Mouse (Mus musculus) MEL (cell line): ENCODE results near the gene Psma4. TPM values are rescaled to one million over a fixed set of nuclear protein-coding genes. Genes with fewer than 3 reads are reported as not detected.

Experiments used
- DNase-seq: peaks from one replicate; pipeline ENCODE4 v3.0.0; 2011; ENCODE audit warnings: low read depth, low spot score
- H3K27ac ChIP-seq: 2 replicates; pipeline ENCODE4 v1.5.1; 2012; ENCODE audit warnings: low read depth, mild to moderate bottlenecking, control low read depth, low read length, moderate library complexity; ENCODE audit not compliant: control insufficient read depth
- H3K27me3 ChIP-seq, 2 experiments: fragments of 150-350 bp in 1 of 2; sonication (generic) in 1 of 2; 2 replicates each; pipeline ENCODE4 v1.6.1; 2012; ENCODE audit warnings: low read length in 2 of 2, mild to moderate bottlenecking in 2 of 2, improper control_type of control experiment in 1 of 2, moderate library complexity in 1 of 2; ENCODE audit not compliant: insufficient read depth in 2 of 2, control insufficient read depth in 1 of 2
- H3K36me3 ChIP-seq, 2 experiments: 2 replicates each; pipeline ENCODE4 v1.6.1; 2012 to 2014; ENCODE audit warnings: low read length in 2 of 2, improper control_type of control experiment in 1 of 2, inconsistent platforms in 1 of 2, mild to moderate bottlenecking in 1 of 2; ENCODE audit not compliant: insufficient read depth in 2 of 2, control insufficient read depth in 1 of 2
- H3K4me1 ChIP-seq, 2 experiments: fragments of 150-350 bp in 1 of 2; sonication (generic) in 1 of 2; 2 replicates each; pipeline ENCODE4 v1.6.1; 2012; ENCODE audit warnings: low read length in 2 of 2, improper control_type of control experiment in 1 of 2, mild to moderate bottlenecking in 1 of 2; ENCODE audit not compliant: insufficient read depth in 2 of 2, control insufficient read depth in 1 of 2
- H3K4me3 ChIP-seq, 2 experiments: fragments of 150-350 bp in 1 of 2; sonication (generic) in 1 of 2; 2 replicates each; pipeline ENCODE4 v1.5.1; 2012; ENCODE audit warnings: low read depth in 2 of 2, low read length in 2 of 2, mild to moderate bottlenecking in 2 of 2, moderate library complexity in 2 of 2, control low read depth in 1 of 2, improper control_type of control experiment in 1 of 2; ENCODE audit not compliant: control insufficient read depth in 1 of 2, insufficient read depth in 1 of 2
- H3K79me2 ChIP-seq: 2 replicates; pipeline ENCODE4 v1.6.1; 2012; ENCODE audit warnings: mild to moderate bottlenecking, low read length, moderate library complexity; ENCODE audit not compliant: control insufficient read depth, poor library complexity, insufficient read depth
- H3K9ac ChIP-seq: 2 replicates; pipeline ENCODE4 v1.6.1; 2012; ENCODE audit warnings: low read depth, mild to moderate bottlenecking, control low read depth, low read length, moderate library complexity; ENCODE audit not compliant: control insufficient read depth, poor library complexity, severe bottlenecking
- H3K9me3 ChIP-seq: fragments of 150-350 bp; sonication (generic); replicated peaks from 2 replicates; pipeline ENCODE4 v1.6.1; 2012; ENCODE audit warnings: mild to moderate bottlenecking, low read length, improper control_type of control experiment, moderate library complexity; ENCODE audit not compliant: insufficient read depth
- CHD1 ChIP-seq: IDR thresholded peaks from 2 replicates; pipeline ENCODE4 v1.6.1; 2012; ENCODE audit warnings: low read depth, mild to moderate bottlenecking, inconsistent platforms, low read length, improper control_type of control experiment
- ELF1 ChIP-seq: IDR thresholded peaks from 2 replicates; pipeline ENCODE4 v1.6.1; 2014; ENCODE audit warnings: low read depth, mild to moderate bottlenecking, inconsistent platforms, low read length, improper control_type of control experiment, moderate library complexity
- ETS1 ChIP-seq: IDR thresholded peaks from 2 replicates; pipeline ENCODE4 v1.6.1; 2012; ENCODE audit warnings: low read depth, mild to moderate bottlenecking, inconsistent platforms, low read length, improper control_type of control experiment, moderate library complexity
- GABPA ChIP-seq: IDR thresholded peaks from 2 replicates; pipeline ENCODE4 v1.6.1; 2012; ENCODE audit warnings: low read depth, mild to moderate bottlenecking, inconsistent platforms, low read length, improper control_type of control experiment, moderate library complexity
- HCFC1 ChIP-seq: IDR thresholded peaks from 2 replicates; pipeline ENCODE4 v1.6.1; 2012; ENCODE audit warnings: low read depth, mild to moderate bottlenecking, inconsistent platforms, low read length, improper control_type of control experiment, moderate library complexity
- MAFK ChIP-seq: IDR thresholded peaks from 2 replicates; pipeline ENCODE4 v1.6.1; 2011; ENCODE audit warnings: low read depth, mild to moderate bottlenecking, low read length, improper control_type of control experiment, borderline replicate concordance
- MAX ChIP-seq: IDR thresholded peaks from 2 replicates; pipeline ENCODE4 v1.6.1; 2011; ENCODE audit warnings: low read length, improper control_type of control experiment
- MAZ ChIP-seq: IDR thresholded peaks from 2 replicates; pipeline ENCODE4 v1.6.1; 2012; ENCODE audit warnings: low read depth, mild to moderate bottlenecking, inconsistent platforms, low read length, improper control_type of control experiment
- MXI1 ChIP-seq: IDR thresholded peaks from 2 replicates; pipeline ENCODE4 v1.6.1; 2011; ENCODE audit warnings: mild to moderate bottlenecking, low read depth, low read length, improper control_type of control experiment
- MYB ChIP-seq: IDR thresholded peaks from 2 replicates; pipeline ENCODE4 v1.6.1; 2011; ENCODE audit warnings: mild to moderate bottlenecking, low read depth, low read length, improper control_type of control experiment
- MYC ChIP-seq: IDR thresholded peaks from 2 replicates; pipeline ENCODE4 v1.6.1; 2011; ENCODE audit warnings: low read depth, mild to moderate bottlenecking, low read length, improper control_type of control experiment, moderate library complexity
- NELFE ChIP-seq: IDR thresholded peaks from 2 replicates; pipeline ENCODE4 v1.6.1; 2011; ENCODE audit warnings: low read depth, low read length, improper control_type of control experiment
- NRF1 ChIP-seq: IDR thresholded peaks from 2 replicates; pipeline ENCODE4 v1.6.1; 2014; ENCODE audit warnings: low read depth, mild to moderate bottlenecking, inconsistent platforms, low read length, improper control_type of control experiment, moderate library complexity; ENCODE audit not compliant: poor library complexity, insufficient read depth, severe bottlenecking
- POLR2A ChIP-seq, 2 experiments: IDR thresholded peaks; 2 replicates each; pipeline ENCODE4 v1.6.1; 2011 to 2012; ENCODE audit warnings: low read length in 2 of 2, mild to moderate bottlenecking in 2 of 2, control low read depth in 1 of 2, improper control_type of control experiment in 1 of 2, low read depth in 1 of 2, moderate library complexity in 1 of 2; ENCODE audit not compliant: control insufficient read depth in 1 of 2, insufficient read depth in 1 of 2, poor library complexity in 1 of 2
- POLR2AphosphoS2 ChIP-seq: IDR thresholded peaks from 2 replicates; pipeline ENCODE4 v1.6.1; 2011; ENCODE audit warnings: low read length, improper control_type of control experiment
- POLR2AphosphoS5 ChIP-seq: IDR thresholded peaks from 2 replicates; pipeline ENCODE4 v1.6.1; 2012; ENCODE audit warnings: low read depth, borderline replicate concordance, mild to moderate bottlenecking, inconsistent platforms, low read length, moderate library complexity, mixed read lengths
- RAD21 ChIP-seq: IDR thresholded peaks from 2 replicates; pipeline ENCODE4 v1.6.1; 2011; ENCODE audit warnings: mild to moderate bottlenecking, low read depth, low read length, improper control_type of control experiment
- RCOR1 ChIP-seq: IDR thresholded peaks from 2 replicates; pipeline ENCODE4 v1.6.1; 2012; ENCODE audit warnings: low read depth, mild to moderate bottlenecking, inconsistent platforms, low read length, improper control_type of control experiment
- SIN3A ChIP-seq: IDR thresholded peaks from 2 replicates; pipeline ENCODE4 v1.6.1; 2012; ENCODE audit warnings: low read length, improper control_type of control experiment, inconsistent platforms
- TBP ChIP-seq: IDR thresholded peaks from 2 replicates; pipeline ENCODE4 v1.8.0; 2011; ENCODE audit warnings: low read depth, low read length, improper control_type of control experiment
- TCF12 ChIP-seq: IDR thresholded peaks from 2 replicates; pipeline ENCODE4 v1.6.1; 2014; ENCODE audit warnings: low read depth, mild to moderate bottlenecking, inconsistent platforms, low read length, improper control_type of control experiment, moderate library complexity
- UBTF ChIP-seq: IDR thresholded peaks from 2 replicates; pipeline ENCODE4 v1.6.1; 2012; ENCODE audit warnings: low read depth, mild to moderate bottlenecking, inconsistent platforms, low read length, improper control_type of control experiment, moderate library complexity, borderline replicate concordance; ENCODE audit not compliant: insufficient read depth
- USF1 ChIP-seq: IDR thresholded peaks from 2 replicates; pipeline ENCODE4 v1.6.1; 2014; ENCODE audit warnings: low read depth, mild to moderate bottlenecking, inconsistent platforms, low read length, improper control_type of control experiment, moderate library complexity
- USF2 ChIP-seq, 2 experiments: IDR thresholded peaks; 2 replicates each; pipeline ENCODE4 v1.6.1; 2011 to 2012; ENCODE audit warnings: improper control_type of control experiment in 2 of 2, low read length in 2 of 2, borderline replicate concordance in 1 of 2, inconsistent platforms in 1 of 2, low read depth in 1 of 2, mild to moderate bottlenecking in 1 of 2; ENCODE audit not compliant: insufficient read depth in 1 of 2
- ZKSCAN1 ChIP-seq: IDR thresholded peaks from 2 replicates; pipeline ENCODE4 v1.6.1; 2012; ENCODE audit warnings: low read depth, mild to moderate bottlenecking, inconsistent platforms, low read length, improper control_type of control experiment, moderate library complexity
- ZMIZ1 ChIP-seq: IDR thresholded peaks from 2 replicates; pipeline ENCODE4 v1.6.1; 2012; ENCODE audit warnings: low read depth, mild to moderate bottlenecking, inconsistent platforms, low read length, improper control_type of control experiment, moderate library complexity
- polyA plus RNA-seq, 2 experiments: library from polyadenylated mRNA; stranded (reverse) in 1 of 2; unstranded in 1 of 2; fragments of >175 nt in 1 of 2; fragments of >200 nt in 1 of 2; gene quantifications; 2 replicates each; pipeline versions ENCODE4 v1.2.1 to v1.2.4; 2012; ENCODE audit warnings: low replicate concordance in 2 of 2, low read depth in 1 of 2; ENCODE audit not compliant: insufficient read length in 2 of 2, insufficient read depth in 1 of 2, missing spikeins in 1 of 2
- total RNA-seq: library from RNA; depleted of rRNA; stranded (reverse); fragments of 300-350 nt; gene quantifications from 2 replicates; pipeline ENCODE4 v1.2.3, GENCODE M21; 2012; rRNA removed

Psma4 gene
- total RNA-seq (319 and 353 TPM in 2 replicates), polyA plus RNA-seq (100 to 1,000 TPM; 310 to 764 TPM)

DNA sequence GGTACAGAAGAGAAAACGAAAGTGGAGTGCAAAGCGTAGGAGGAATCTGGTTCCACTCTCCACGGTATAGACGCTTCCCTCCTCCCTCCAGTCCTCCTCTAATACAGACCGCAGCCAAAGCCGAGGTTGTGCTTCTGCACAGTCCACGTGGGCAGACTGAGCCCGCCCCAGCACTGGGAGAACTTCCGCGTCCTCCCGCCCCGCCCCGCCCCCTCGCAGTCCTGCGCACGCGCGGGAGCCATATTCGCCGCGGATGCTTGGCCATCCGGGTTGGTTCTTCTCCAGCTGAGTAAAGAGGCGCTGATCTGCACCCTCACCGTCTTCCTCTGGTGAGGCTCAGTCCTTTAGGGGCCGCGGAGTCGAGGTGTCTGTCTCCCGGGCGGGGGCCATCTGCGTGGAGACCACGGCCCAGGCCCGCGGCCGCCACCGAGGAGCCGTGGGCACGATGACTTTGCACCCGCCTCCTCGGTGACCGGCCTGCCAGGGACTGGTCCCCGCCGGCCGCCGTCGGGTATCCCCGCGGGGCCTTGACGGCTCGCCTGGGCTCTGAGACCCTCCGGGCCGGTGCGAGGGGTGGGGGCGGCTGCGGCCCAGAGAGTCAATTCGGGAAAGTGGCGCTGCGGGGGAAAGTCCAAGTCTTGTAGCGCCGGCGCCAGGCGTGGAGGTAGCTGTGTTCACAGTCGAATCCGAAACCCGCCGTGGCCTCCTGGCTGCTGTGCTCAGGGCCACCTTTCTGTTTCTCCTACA lies at the start of gene Psma4, which contains the start of gene AY074887:
Psma4 (plus strand) TSS at position 216 of the 747 bp plus-strand sequence.
AY074887 (minus strand) TSS at position 424 of the 747 bp plus-strand sequence.
- Histone ChIP-seq H3K79me2 (peaks cover 27% of the 10 kb centered on the region), H3K36me3 (peaks cover 10 to 44% of the 10 kb centered on the region in 2 experiments), H3K4me1 (peaks cover 4 to 33% of the 10 kb centered on the region in 2 experiments; a peak in 3 of 4 replicates), H3K27me3 (peaks cover 0 to 8% of the 10 kb centered on the region in 2 experiments; a peak in 2 of 4 replicates), H3K27ac (peak within 1 kb of the TSS; percentile 68), H3K9ac (peak within 1 kb of the TSS; percentile 93), H3K9me3 (no peaks in the 10 kb centered on the region), H3K4me3 (peak within 1 kb of the TSS; percentile 89 to 95)
- DNase-seq, result peak; percentile 96
- TF ChIP-seq TCF12 (no peak), MYC (peak; percentile 94), USF1 (peak; percentile 93), UBTF (0 out of 2 replicates have a peak, but pooled peaks have one; percentile 22), RAD21 (no peak), POLR2AphosphoS2 (peak; percentile 54; the same call in 1 of the 2 replicates), RCOR1 (peak; percentile 64), CHD1 (no peak), ZMIZ1 (peak; percentile 63; the same call in 1 of the 2 replicates), HCFC1 (peak; percentile 78), MXI1 (peak; percentile 98), SIN3A (peak; percentile 90; the same call in 1 of the 2 replicates), MAZ (0 out of 2 replicates have a peak, but pooled peaks have one; percentile 22), ZKSCAN1 (no peak), MYB (no peak), GABPA (no peak), MAX (peak; percentile 93), USF2 (IDR thresholded peaks at IDR 0.05; ENCODE audit: borderline replicate concordance in 1 of 2, insufficient read depth in 1 of 2, low read depth in 1 of 2, low read length in 2 of 2) (peak in 1 of 2 experiments; percentile 52; a peak in 1 of 4 replicates), NELFE (peak; percentile 93), ETS1 (peak; percentile 65), NRF1 (peak; percentile 96), MAFK (no peak), ELF1 (peak; percentile 94), POLR2AphosphoS5 (no peak), POLR2A (IDR thresholded peaks at IDR 0.05; ENCODE audit: control insufficient read depth in 1 of 2, insufficient read depth in 1 of 2, low read depth in 1 of 2, low read length in 2 of 2, poor library complexity in 1 of 2) (peak; percentile 86 to 91), TBP (peak; percentile 96)
